ENCODE assay signal across 19 mouse cellular contexts in the genomic region with DNA sequence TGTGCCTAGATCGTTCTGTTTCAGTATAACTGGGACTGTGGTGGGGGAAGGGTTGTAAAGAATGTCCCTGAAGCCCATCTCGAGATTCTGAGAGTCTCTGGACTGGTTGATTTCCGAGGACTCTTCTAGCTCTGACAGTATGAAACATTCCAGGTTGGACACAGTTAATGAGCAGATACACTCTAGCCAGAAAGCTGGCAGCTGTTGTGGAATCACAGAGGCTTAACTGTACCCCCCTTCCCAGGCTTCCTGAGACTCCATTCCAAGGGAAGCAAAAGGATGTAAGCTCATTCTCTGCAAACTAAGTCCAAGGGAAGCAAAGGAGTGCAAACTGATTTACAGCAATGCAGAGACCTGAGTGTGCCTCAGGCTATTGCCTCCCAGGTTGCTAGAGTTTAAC. TPM values are rescaled to one million over a fixed set of nuclear protein-coding genes. Genes with fewer than 3 reads are reported as not detected.
DNase-seq lines count a peak whose midpoint lies in the region; ATAC-seq and TF ChIP-seq lines count a peak whose summit lies in the region.
"Had no signal": no experiment of that assay in that cellular context is flagged by ENCODE, and none has a peak within 500 bp of the region (broad histone marks: within the 10 kb centered on the region; RNA-seq: fewer than 3 reads in every experiment).

No protein-coding gene starts in this region.

- H3K4me2 ChIP-seq in embryonic facial prominence, embryonic 14.5 days (ENCODE audit: low read depth, low read length): no peak overlapping the region
- H3K4me2 ChIP-seq in kidney, postnatal 0 days (ENCODE audit: low read length): no peak overlapping the region
- H3K4me2 ChIP-seq: forebrain, embryonic 12.5 days; neural tube, embryonic 15.5 days had no signal

- CTCF ChIA-PET in Patski (lab: Charles Lee): no interaction called here

- no peaks in the 10 kb centered on the region for H3K36me3 ChIP-seq in embryonic facial prominence, embryonic 14.5 days (ENCODE audit: control insufficient read depth, insufficient read depth, low read length)
- H3K36me3 ChIP-seq in embryonic facial prominence, embryonic 10.5 days (replicated peaks): no peaks in the 10 kb centered on the region
- H3K36me3 ChIP-seq in kidney, postnatal 0 days (ENCODE audit: insufficient read depth, low read length): no peaks in the 10 kb centered on the region
- H3K36me3 ChIP-seq: forebrain, embryonic 12.5 days; midbrain, embryonic 10.5 days; neural tube, embryonic 15.5 days had no signal

- H3K27me3 ChIP-seq in embryonic facial prominence, embryonic 14.5 days (replicated peaks; ENCODE audit: control insufficient read depth, insufficient read depth, low read length): peaks cover 3% of the 10 kb centered on the region
- peaks cover 60% of the 10 kb centered on the region for H3K27me3 ChIP-seq in embryonic facial prominence, embryonic 10.5 days (replicated peaks; ENCODE audit: low read depth, poor library complexity, severe bottlenecking)
- no peaks in the 10 kb centered on the region for H3K27me3 ChIP-seq in kidney, postnatal 0 days (ENCODE audit: insufficient read depth, low read length)
- H3K27me3 ChIP-seq in Patski: peaks cover 29% of the 10 kb centered on the region
- H3K27me3 ChIP-seq: CH12.LX; neural tube, embryonic 15.5 days had no signal

- no peak overlapping the region for H3K9ac ChIP-seq in embryonic facial prominence, embryonic 14.5 days (ENCODE audit: low read depth, low read length)
- H3K9ac ChIP-seq in kidney, postnatal 0 days (ENCODE audit: low read depth, low read length): no peak overlapping the region
- H3K9ac ChIP-seq: forebrain, embryonic 12.5 days; neural tube, embryonic 15.5 days had no signal

- WGBS in embryonic facial prominence, embryonic 14.5 days: 26% methylated on average over 3 of the region's 3 CpGs
- WGBS in embryonic facial prominence, embryonic 10.5 days: 35% methylated on average over 3 of the region's 3 CpGs
- WGBS in kidney, postnatal 0 days: 21% methylated on average over 3 of the region's 3 CpGs

- POLR2A ChIA-PET in Patski (lab: Charles Lee): no interaction called here

- no peak for TF ChIP-seq CTCF in kidney, postnatal 0 days (IDR thresholded peaks at IDR 0.05; ENCODE audit: low read depth)
- TF ChIP-seq CTCF in Patski (IDR thresholded peaks at IDR 0.05): no peak

- H3K4me3 ChIP-seq in embryonic facial prominence, embryonic 14.5 days (ENCODE audit: low read depth, low read length): no peak overlapping the region
- H3K4me3 ChIP-seq in embryonic facial prominence, embryonic 10.5 days: no peak overlapping the region
- no peak overlapping the region for H3K4me3 ChIP-seq in kidney, postnatal 0 days (replicated peaks; ENCODE audit: low read depth, low read length)
- H3K4me3 ChIP-seq: forebrain, embryonic 12.5 days; midbrain, embryonic 10.5 days; myocyte; neural tube, embryonic 15.5 days had no signal

- ATAC-seq in embryonic facial prominence, embryonic 14.5 days (ENCODE audit: low read depth): peak; percentile 77; the same call in 1 of the 2 replicates
- no peak for ATAC-seq in kidney, postnatal 0 days (replicated peaks; ENCODE audit: low FRiP score, low read depth)
- peak; percentile 60 for ATAC-seq in Patski
- ATAC-seq: intestine, postnatal 0 days had no signal

- H3K9me3 ChIP-seq in embryonic facial prominence, embryonic 14.5 days (ENCODE audit: control insufficient read depth, low read length): no peaks in the 10 kb centered on the region
- H3K9me3 ChIP-seq in embryonic facial prominence, embryonic 10.5 days: no peaks in the 10 kb centered on the region
- no peaks in the 10 kb centered on the region for H3K9me3 ChIP-seq in kidney, postnatal 0 days (replicated peaks; ENCODE audit: low read length)
- H3K9me3 ChIP-seq: forebrain, embryonic 12.5 days; midbrain, embryonic 10.5 days; neural tube, embryonic 15.5 days had no signal

- H3K27ac ChIP-seq in embryonic facial prominence, embryonic 14.5 days (replicated peaks; ENCODE audit: low read depth, low read length): peak overlapping the region; percentile 44
- no peak overlapping the region for H3K27ac ChIP-seq in embryonic facial prominence, embryonic 10.5 days (replicated peaks)
- no peak overlapping the region for H3K27ac ChIP-seq in kidney, postnatal 0 days
- H3K27ac ChIP-seq: forebrain, embryonic 12.5 days; midbrain, embryonic 10.5 days; neural tube, embryonic 15.5 days; stomach, postnatal 0 days had no signal

- DNase-seq in embryonic facial prominence, embryonic 14.5 days (ENCODE audit: low spot score): peak; percentile 84
- no peak for DNase-seq in embryonic facial prominence, embryonic 10.5 days (ENCODE audit: low spot score)
- peak; percentile 18 for DNase-seq in heart, postnatal 4 days
- no peak for DNase-seq in heart, postnatal 36 days
- peak; percentile 50 for DNase-seq in kidney, postnatal 0 days (ENCODE audit: low spot score)
- no peak for DNase-seq in kidney, postnatal 10 days
- DNase-seq in Patski (ENCODE audit: low read depth, low spot score): peak; percentile 15
- no peak for DNase-seq in urinary bladder, postnatal 10 days (ENCODE audit: low spot score)
- DNase-seq: adrenal gland, adult 8-10 months; layer of hippocampus, postnatal 36 days; lung, postnatal 36 days had no signal

- in situ Hi-C loops in Patski (cut with MboI; ENCODE audit: low pct_unique_long_range_greater_than_20kb): no loop called here

- H3K4me1 ChIP-seq in embryonic facial prominence, embryonic 14.5 days (ENCODE audit: control insufficient read depth, insufficient read depth, low read length): no peaks in the 10 kb centered on the region
- peaks cover 7% of the 10 kb centered on the region; the same call in 1 of the 2 replicates for H3K4me1 ChIP-seq in embryonic facial prominence, embryonic 10.5 days
- H3K4me1 ChIP-seq in kidney, postnatal 0 days (replicated peaks; ENCODE audit: insufficient read depth, low read length): no peaks in the 10 kb centered on the region
- H3K4me1 ChIP-seq: forebrain, embryonic 12.5 days; midbrain, embryonic 10.5 days; neural tube, embryonic 15.5 days had no signal

- intact Hi-C loops in heart, postnatal 36 days (cut with DNase I): no loop called here

RNA-seq across cellular contexts. Expression of gene Dcx, which starts 48.2 kb away (rescaled TPM):
- polyA plus RNA-seq in embryonic facial prominence, embryonic 14.5 days (2014; fragmentation: Nextera tagmentation; extraction: Ambion mirVana): 22.9 and 27.3 TPM in 2 replicates
- polyA plus RNA-seq in embryonic facial prominence, embryonic 10.5 days (2016; fragmentation: Nextera tagmentation; extraction: Ambion mirVana): 14.1 and 17.1 TPM in 2 replicates
- under 1 TPM; 0.05 to 0.10 TPM for total RNA-seq in heart, postnatal 4 days (2021)
- total RNA-seq in heart, postnatal 36 days (2021): not detected
- polyA plus RNA-seq in kidney, postnatal 0 days (2015; fragmentation: Nextera tagmentation; extraction: Ambion mirVana): 2.0 and 2.7 TPM in 2 replicates
- polyA plus RNA-seq in Patski (2021): 0.03 TPM
- total RNA-seq: CH12.LX; heart, postnatal 25 days had no signal

RNA-seq across cellular contexts. Expression of gene Capn6, which starts 57.7 kb away (rescaled TPM):
- polyA plus RNA-seq in embryonic facial prominence, embryonic 14.5 days (2014; fragmentation: Nextera tagmentation; extraction: Ambion mirVana): 392 and 427 TPM in 2 replicates
- polyA plus RNA-seq in embryonic facial prominence, embryonic 10.5 days (2016; fragmentation: Nextera tagmentation; extraction: Ambion mirVana): 122 and 128 TPM in 2 replicates
- total RNA-seq in heart, postnatal 4 days (2021): 10 to 100 TPM; 25.0 to 25.1 TPM
- total RNA-seq in heart, postnatal 36 days (2021): 1 to 10 TPM; 1.0 to 1.2 TPM
- polyA plus RNA-seq in kidney, postnatal 0 days (2015; fragmentation: Nextera tagmentation; extraction: Ambion mirVana): 82.8 and 84.0 TPM in 2 replicates
- polyA plus RNA-seq in Patski (2021): not detected
- total RNA-seq: CH12.LX had no signal

Comparison
In these comparisons a context has a peak if more than half of its experiments do, and no peak if none do; other contexts are left out.
1. DNase-seq: peak in embryonic facial prominence, embryonic 14.5 days (single experiment), heart, postnatal 4 days (single experiment), kidney, postnatal 0 days (single experiment) and Patski (single experiment); none in embryonic facial prominence, embryonic 10.5 days (single experiment), heart, postnatal 36 days (0 of 2), kidney, postnatal 10 days (single experiment) and urinary bladder, postnatal 10 days (single experiment).
2. RNA of gene Capn6, which starts 57.7 kb away (polyA plus RNA-seq): 392 to 427 TPM in embryonic facial prominence, embryonic 14.5 days, 122 to 128 TPM in embryonic facial prominence, embryonic 10.5 days and 82.8 to 84.0 TPM in kidney, postnatal 0 days; not detected in Patski (single experiment); every median in the first group is over 10 times any median in the second.